Mouse (Mus musculus) lung, adult 2 months (tissue): Measurements from ENCODE around the gene Slc43a2.

Experiments
- CTCF ChIP-seq: fragments of 200-500 bp; IDR thresholded peaks from 2 replicates; pipeline ENCODE4 v1.5.1; 2011; ENCODE audit warnings: mild to moderate bottlenecking, low read length, control low read depth; ENCODE audit not compliant: insufficient read depth
- POLR2A ChIP-seq: fragments of 200-500 bp; IDR thresholded peaks from 2 replicates; pipeline ENCODE4 v1.6.1; 2011; ENCODE audit warnings: low read depth, mild to moderate bottlenecking, control low read depth, low read length, borderline replicate concordance; ENCODE audit errors: extremely low read depth

GRCm38 (mm10) chr11:75513336-75513735 lies 18.2 kb upstream of the Slc43a2 start, which contains the start of gene Scarf1:
- TF ChIP-seq POLR2A (peak; percentile 75; the same call in 1 of the 2 replicates), CTCF (no peak)
